Mouse (Mus musculus) bone marrow macrophage, adult 2 months (primary cell): ENCODE results near the gene Hbq1b. TPM values are rescaled to one million over a fixed set of nuclear protein-coding genes. Genes with fewer than 3 reads are reported as not detected.

Experiments
- H3K27ac ChIP-seq: 2 replicates; pipeline ENCODE4 v1.5.1; 2012; ENCODE audit warnings: low read depth, low read length; ENCODE audit not compliant: insufficient read depth
- H3K4me1 ChIP-seq: 2 replicates; pipeline ENCODE4 v1.6.1; 2012; ENCODE audit warnings: low read length; ENCODE audit not compliant: control insufficient read depth, insufficient read depth
- H3K4me3 ChIP-seq: 2 replicates; pipeline ENCODE4 v1.5.1; 2012; ENCODE audit warnings: mild to moderate bottlenecking, low read length, moderate library complexity; ENCODE audit not compliant: insufficient read depth
- CTCF ChIP-seq: IDR thresholded peaks from 2 replicates; pipeline ENCODE4 v1.5.1; 2012; ENCODE audit warnings: low read depth, mild to moderate bottlenecking, low read length, moderate library complexity
- POLR2A ChIP-seq: IDR thresholded peaks from 2 replicates; pipeline ENCODE4 v1.6.1; 2012; ENCODE audit warnings: mild to moderate bottlenecking, low read depth, low read length, borderline replicate concordance
- polyA plus RNA-seq: library from polyadenylated mRNA; stranded (reverse); fragments of >200 nt; gene quantifications from 2 replicates; pipeline ENCODE4 v1.2.4, GENCODE M21; 2012; ENCODE audit not compliant: missing spikeins, insufficient read depth, insufficient read length

Gene Hbq1b
- polyA plus RNA-seq, 1 experiment, result not detected

- TF ChIP-seq POLR2A, result no peak
- TF ChIP-seq CTCF, result no peak
- H3K4me3 ChIP-seq, result peak overlapping the region; percentile 59
- no peak overlapping the region for H3K27ac ChIP-seq
Observed at GRCm38 (mm10) chr11:32300279-32301267, 13.8 kb downstream of the Hbq1b start.

GRCm38 (mm10) chr11:32301506-32301905 is 14.7 kb downstream of the Hbq1b start:
- TF ChIP-seq CTCF (no peak), POLR2A (no peak)
- H3K4me3 ChIP-seq, result no peak overlapping the region
- H3K27ac ChIP-seq, result no peak overlapping the region
- H3K4me1 ChIP-seq, result peaks cover 4% of the 10 kb centered on the region

More at GRCm38 (mm10) chr11:32300279-32301267, 13.8 kb downstream of the Hbq1b start:
- H3K4me1 ChIP-seq, result peaks cover 4% of the 10 kb centered on the region

- peaks cover 4% of the 10 kb centered on the region for H3K4me1 ChIP-seq
- H3K4me3 ChIP-seq, result no peak overlapping the region
- no peak overlapping the region for H3K27ac ChIP-seq
- TF ChIP-seq CTCF (no peak), POLR2A (no peak)
Observed at GRCm38 (mm10) chr11:32302824-32303419, 16.2 kb downstream of the Hbq1b start.

DNA sequence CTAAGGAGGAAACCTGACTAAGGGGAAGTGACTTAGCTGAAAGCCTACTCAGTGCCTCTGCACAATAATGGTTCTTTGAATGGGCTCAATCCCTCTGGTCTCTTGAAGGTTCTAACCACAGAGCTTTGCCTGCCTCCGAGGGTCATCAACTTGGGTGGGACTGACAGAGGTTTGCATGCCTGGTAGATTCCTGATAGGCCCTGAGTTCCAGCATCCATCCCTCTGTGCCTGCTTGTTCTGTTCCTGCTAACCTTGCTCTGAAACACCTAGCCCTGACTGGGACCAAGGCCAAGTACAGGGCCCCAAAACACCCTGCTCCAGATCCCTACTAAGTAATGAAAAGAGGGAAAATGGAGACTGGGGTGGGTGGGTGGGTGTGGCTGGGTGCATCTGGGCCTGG is 16.7 kb downstream of the Hbq1b start:
- no peak overlapping the region for H3K4me3 ChIP-seq
- no peak overlapping the region for H3K27ac ChIP-seq
- TF ChIP-seq CTCF, result no peak
- TF ChIP-seq POLR2A, result no peak
- H3K4me1 ChIP-seq, result peaks cover 4% of the 10 kb centered on the region

DNA sequence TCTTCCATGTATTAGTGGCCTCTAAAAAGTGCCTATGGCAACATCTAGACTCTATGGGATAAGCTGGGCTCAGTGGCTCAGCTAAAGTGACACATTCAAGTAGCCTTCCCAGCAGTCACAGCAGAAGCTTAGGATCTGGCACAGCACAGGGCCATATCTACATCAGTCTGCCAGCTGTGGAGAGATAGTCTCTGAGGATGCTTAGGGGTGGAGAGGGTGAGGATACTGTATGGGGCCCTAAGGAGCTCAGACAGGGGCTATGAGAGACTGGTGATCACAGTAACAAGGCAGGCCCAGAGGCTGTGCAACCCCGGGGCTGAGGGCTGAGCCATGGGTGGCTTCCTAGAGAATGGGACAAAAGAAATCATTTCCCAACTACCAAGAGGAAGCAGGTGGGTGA is 20.2 kb downstream of the Hbq1b start:
- H3K4me3 ChIP-seq, result no peak overlapping the region
- H3K27ac ChIP-seq, result no peak overlapping the region
- TF ChIP-seq CTCF (no peak), POLR2A (no peak)

DNA sequence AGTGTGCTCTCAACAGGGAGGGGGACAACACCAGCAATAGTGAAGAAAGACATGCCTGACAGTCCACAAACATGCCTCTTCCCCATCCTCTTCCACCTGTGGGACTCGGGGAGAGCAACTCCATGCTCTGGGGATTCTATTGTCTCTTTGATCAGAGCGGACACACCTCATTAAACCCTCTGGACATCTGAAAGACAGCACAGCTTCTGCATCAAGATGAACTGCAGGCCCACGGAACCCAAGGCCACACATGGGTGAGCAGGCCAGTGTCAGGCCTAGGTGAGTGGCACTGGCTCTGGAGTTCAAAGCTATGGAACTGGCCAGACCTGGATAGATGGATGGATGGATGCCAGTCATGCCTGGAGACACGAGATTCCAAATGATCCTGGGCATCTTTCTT is 22.7 kb downstream of the Hbq1b start:
- H3K4me3 ChIP-seq, result no peak overlapping the region
- H3K27ac ChIP-seq, result no peak overlapping the region
- H3K4me1 ChIP-seq, result 0 out of 2 replicates have a peak, but pooled peaks cover 2% of the 10 kb centered on the region
- no peak for TF ChIP-seq POLR2A
- no peak for TF ChIP-seq CTCF

More for the DNA sequence above, 20.2 kb downstream of the Hbq1b start:
- 0 out of 2 replicates have a peak, but pooled peaks cover 2% of the 10 kb centered on the region for H3K4me1 ChIP-seq

DNA sequence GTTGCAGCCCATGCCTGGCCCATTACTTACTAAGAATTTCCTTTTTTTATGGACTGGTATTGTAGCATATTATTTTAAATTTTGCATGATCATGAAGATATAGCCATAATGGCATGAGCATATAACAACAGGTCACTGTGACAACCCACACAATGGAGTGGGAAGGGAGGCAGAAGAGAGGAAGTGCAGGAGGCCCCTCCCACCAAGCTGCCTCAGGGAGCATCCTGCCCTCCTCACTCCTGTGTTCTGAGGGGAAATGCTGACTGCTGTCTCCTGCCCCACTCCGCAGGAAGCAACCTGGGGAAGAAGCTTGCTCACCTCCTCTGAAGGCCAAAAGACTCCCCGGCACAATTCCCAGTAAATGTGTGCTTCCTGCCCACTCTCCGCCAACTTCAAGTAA is 23.2 kb downstream of the Hbq1b start:
- Histone ChIP-seq H3K27ac (no peak overlapping the region), H3K4me3 (no peak overlapping the region), H3K4me1 (0 out of 2 replicates have a peak, but pooled peaks cover 2% of the 10 kb centered on the region)
- TF ChIP-seq CTCF (no peak), POLR2A (no peak)

- no peak for TF ChIP-seq CTCF
- TF ChIP-seq POLR2A, result no peak
- H3K27ac ChIP-seq, result no peak overlapping the region
- peaks cover 2% of the 10 kb centered on the region; the same call in 1 of the 2 replicates for H3K4me1 ChIP-seq
- H3K4me3 ChIP-seq, result no peak overlapping the region
Observed at GRCm38 (mm10) chr11:32316009-32316408, 29.2 kb downstream of the Hbq1b start.

GRCm38 (mm10) chr11:32320507-32321195 is 33.9 kb downstream of the Hbq1b start:
- Histone ChIP-seq H3K27ac (no peak overlapping the region), H3K4me1 (peaks cover 9% of the 10 kb centered on the region), H3K4me3 (no peak overlapping the region)
- no peak for TF ChIP-seq CTCF
- no peak for TF ChIP-seq POLR2A
